Mouse (Mus musculus) adrenal gland, adult 8-10 months (tissue): ENCODE results near the gene Fcrl6. TPM values are rescaled to one million over a fixed set of nuclear protein-coding genes. Genes with fewer than 3 reads are reported as not detected.

Experiments
- DNase-seq: peaks from one replicate; pipeline ENCODE4 v3.0.0; 2022
- total RNA-seq, 4 experiments: library from RNA; stranded (reverse); gene quantifications; 2 replicates each; pipeline ENCODE4 v1.2.4; 2022

The Fcrl6 gene
- not detected for total RNA-seq

GRCm38 (mm10) chr1:172602326-172602725 lies at the start of gene Fcrl6:
Fcrl6 (minus strand) TSS chr1:172602551.
- DNase-seq = no peak

GRCm38 (mm10) chr1:172651288-172651987 lies 49.1 kb upstream of the Fcrl6 start:
- no peak for DNase-seq

- DNase-seq = no peak
Measured at GRCm38 (mm10) chr1:172650519-172651287, 48.4 kb upstream of the Fcrl6 start.

GRCm38 (mm10) chr1:172649396-172649795 lies 47.0 kb upstream of the Fcrl6 start:
- DNase-seq = no peak

GRCm38 (mm10) chr1:172647236-172647635 lies 44.9 kb upstream of the Fcrl6 start:
- DNase-seq = no peak

DNA sequence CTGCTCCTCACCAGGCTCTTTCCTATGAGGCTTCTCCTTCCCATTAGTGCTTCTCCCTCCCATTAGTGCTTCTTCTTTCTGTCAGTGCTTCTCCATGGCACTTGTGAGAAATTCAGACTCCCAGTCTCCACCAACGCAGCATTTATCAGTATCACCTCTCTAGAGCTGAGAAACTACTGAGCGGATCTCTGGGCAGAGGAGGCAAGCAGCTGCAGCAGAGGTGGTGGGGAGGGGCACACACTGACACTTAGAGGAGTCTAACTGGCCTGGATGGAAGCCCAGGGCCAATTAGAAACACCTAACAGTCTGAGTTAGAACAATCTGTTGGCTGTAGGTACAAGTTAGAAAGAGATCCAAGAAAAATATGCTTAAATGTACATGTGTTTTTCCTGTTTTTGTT lies 36.4 kb upstream of the Fcrl6 start:
- no peak for DNase-seq

GRCm38 (mm10) chr1:172637801-172638200 lies 35.5 kb upstream of the Fcrl6 start:
- no peak for DNase-seq

DNA sequence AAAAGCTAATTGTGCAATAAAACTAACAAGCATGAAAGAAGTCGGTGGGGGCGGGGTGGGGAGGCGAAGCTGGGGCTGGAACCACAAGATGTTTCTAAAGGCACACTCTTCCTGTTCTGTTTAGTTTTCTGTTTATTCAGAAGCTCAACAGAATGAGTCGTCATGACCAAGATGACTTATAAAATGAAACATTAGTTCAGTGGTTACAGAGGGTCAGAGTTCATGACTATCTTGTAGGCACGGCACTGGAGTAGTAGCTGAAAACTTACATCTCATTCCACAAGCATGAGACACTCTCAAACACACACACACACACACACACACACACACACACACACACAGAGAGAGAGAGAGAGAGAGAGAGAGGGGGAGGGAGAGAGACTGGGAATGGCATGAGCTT lies 33.9 kb upstream of the Fcrl6 start:
- DNase-seq = no peak

DNA sequence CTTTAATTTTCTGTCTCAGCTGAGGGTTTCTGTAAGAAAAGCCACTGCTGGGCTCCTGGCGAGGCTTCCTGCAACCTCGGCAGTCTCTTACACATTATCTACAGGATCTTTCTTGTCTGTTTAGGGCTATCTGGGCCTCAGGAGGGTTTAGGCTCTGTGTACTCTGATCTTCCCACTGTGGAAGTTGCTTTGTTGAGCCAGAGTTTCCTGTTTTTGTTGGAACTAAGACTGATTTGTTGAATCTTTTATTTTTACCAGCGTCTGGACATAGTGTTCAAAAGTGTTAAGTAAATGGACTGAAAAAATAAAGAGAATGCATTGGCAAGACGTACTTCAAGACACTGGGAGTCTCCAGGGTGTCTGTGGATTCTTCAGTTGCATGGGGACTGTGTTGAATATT lies 32.9 kb upstream of the Fcrl6 start:
- DNase-seq = no peak

- no peak for DNase-seq
Measured at GRCm38 (mm10) chr1:172634136-172634535, 31.8 kb upstream of the Fcrl6 start.

GRCm38 (mm10) chr1:172632451-172633326 lies 30.3 kb upstream of the Fcrl6 start, which contains the start of gene Dusp23:
Dusp23 (minus strand) TSS chr1:172632962.
- peak; percentile 97 for DNase-seq

DNA sequence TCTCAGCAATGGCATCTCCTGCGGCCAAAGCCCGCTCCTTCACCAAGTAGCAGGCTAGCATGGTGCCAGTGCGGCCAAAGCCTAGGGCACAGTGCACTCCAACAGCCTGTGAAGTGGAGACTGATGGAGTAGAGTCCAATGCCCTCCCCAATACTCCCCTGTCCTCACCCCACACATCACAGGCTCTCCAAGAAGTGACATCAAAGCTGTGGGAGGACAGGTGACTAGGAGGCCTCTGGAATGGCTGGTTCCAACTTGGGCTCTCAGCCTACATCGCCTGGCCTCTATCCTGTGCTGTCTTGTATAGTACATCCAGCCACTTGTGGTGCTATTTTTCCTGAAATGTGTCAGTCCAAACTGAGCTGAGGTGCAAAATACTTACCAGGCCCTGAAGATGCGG lies 29.4 kb upstream of the Fcrl6 start:
- no peak for DNase-seq

DNA sequence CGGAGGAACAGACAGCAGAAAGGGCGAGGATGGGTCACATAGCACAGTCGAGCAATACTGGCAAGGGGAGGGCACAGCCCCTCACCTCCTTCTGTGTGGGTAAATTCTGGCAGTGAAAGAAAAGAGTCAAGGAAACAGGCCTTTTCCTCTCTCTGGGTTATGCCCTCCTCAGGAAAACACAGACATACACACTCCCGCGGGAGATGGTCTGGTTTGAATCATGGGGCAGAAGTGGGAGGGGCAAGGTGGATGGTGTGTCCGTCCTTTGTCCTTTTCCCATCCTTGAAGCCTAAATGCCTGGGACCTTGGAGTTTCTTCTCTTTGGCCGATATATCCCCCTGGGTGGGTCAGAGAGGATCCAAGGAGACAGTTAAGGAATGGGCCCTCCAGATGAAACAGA lies 27.5 kb upstream of the Fcrl6 start:
- DNase-seq = no peak

DNA sequence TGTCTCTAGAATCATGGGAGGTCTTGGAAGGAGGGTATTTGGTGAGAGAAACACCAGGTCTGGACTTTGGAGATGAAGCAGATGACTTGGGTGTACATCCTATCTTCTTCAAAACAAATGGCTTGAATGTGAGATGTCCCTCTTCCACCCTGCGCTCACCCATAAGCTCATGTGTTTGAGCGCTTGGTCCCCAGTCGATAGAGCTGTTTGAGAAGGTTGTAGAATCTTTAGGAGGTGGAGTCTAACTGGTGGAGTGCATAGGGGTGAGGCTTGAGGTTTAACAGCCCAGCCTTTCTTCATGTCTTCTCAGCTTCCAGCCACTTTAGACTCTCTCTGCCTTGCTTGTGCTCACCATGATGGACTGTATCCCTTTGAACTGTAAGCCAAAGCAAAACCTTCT lies 24.0 kb upstream of the Fcrl6 start:
- DNase-seq = no peak

DNA sequence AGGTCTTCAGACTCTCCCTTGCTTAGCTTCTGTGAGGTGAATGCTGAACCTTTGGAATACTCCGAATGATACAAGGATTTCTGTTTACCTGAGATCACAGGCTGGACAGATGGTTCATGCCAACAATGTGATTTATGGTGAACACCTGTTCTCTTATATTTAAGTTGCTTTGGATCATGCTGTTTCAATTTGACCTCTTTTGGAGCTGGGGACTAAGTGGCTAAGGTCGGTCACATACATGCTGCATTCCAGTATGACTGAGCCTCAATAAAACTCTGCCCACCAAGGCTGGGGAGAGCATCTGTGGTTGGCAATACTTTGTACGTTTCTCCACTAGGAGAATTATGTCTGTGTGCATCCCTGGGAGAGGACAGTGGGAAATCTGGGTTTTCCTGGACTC lies 21.7 kb upstream of the Fcrl6 start:
- DNase-seq = no peak

- DNase-seq = no peak
Measured at GRCm38 (mm10) chr1:172623599-172623998, 21.2 kb upstream of the Fcrl6 start.

- DNase-seq = peak; percentile 32
Measured at GRCm38 (mm10) chr1:172619235-172619634, 16.9 kb upstream of the Fcrl6 start.

DNA sequence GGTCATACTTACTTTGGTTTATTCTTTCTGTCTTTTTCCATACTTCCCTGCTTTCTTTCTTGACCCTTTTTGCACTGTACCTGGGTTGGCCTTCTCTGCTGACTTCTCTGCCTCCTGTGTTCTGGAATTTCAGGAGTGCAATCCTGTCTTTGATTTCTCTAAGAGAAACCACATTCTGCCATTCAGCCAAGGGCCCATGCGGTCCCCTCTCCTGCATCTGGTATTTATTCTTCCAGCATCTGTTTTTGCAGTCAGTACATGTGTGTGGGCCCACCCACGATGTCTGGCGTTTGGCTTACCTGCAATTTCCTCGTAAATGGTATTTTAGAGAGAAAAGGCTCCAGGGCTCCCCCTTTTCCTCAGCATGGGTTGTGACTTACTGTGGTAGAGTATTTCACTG lies 15.8 kb upstream of the Fcrl6 start:
- no peak for DNase-seq

DNA sequence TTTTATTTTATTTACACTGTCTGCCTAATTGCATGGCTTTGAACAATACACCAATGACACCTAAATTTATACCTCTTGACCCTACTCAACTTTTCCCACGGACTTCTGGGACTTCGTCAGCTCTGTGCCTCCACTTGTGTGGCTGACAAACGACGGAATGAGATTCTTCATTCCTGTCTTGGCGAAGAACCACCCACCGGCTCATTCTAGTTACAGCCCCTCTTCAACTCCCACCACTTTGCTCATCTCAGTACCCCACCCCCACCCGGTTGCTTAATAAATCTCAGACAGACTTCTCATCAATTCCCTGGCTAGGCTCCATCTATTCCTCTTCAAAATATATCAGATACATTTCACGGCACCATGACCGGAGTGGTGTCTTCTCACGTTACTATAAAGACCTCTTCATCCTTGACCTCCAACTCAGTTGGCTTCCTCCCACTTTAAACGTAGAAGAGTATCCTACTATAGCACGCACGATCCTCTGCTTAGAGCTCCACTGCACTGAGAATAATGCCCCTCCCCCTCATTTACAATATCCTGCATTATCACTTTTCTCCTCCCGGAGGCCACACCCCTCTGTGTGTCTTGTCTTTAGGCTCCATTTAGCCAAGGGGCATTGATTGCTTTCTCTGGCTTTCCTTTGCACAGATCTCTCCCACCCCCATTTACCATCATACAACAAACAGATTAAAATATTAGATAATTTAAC lies 15.2 kb upstream of the Fcrl6 start:
- no peak for DNase-seq

DNA sequence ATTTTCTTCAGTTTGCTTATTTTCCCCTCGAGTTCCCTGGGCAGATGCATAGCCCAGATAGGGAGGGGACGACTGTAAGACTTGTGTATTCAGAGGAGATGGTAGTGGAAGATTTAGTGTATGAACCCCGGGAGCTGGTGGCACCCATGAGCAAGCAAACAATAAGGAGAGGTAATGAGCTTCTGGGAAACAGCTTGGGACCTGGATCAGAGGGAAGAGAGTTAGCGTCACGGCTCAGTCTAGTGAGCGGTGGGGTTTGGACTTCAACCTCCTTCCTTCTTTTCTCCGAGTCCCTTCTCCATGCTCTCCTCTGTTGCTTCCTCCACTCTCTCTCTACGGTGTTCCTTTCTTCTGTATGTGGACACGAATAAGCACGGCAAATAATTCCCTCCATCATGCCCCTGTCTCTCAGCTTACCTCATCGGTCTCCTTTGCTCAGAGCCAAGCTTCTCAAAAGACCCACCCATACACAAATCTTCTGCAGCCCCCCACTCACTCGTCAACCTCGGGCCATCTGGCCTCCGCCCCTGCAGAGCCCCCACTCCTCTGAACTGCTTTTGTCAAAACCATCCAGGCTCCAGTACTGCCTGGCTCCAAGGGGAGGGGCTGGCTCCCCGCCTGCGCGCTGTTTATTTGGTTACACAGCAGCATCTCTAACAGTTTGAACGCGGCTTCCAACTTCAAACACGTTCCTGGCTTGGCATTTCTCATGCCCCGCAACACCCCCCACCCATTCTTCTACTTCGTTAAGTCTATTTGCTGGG lies 14.4 kb upstream of the Fcrl6 start:
- DNase-seq = no peak

DNA sequence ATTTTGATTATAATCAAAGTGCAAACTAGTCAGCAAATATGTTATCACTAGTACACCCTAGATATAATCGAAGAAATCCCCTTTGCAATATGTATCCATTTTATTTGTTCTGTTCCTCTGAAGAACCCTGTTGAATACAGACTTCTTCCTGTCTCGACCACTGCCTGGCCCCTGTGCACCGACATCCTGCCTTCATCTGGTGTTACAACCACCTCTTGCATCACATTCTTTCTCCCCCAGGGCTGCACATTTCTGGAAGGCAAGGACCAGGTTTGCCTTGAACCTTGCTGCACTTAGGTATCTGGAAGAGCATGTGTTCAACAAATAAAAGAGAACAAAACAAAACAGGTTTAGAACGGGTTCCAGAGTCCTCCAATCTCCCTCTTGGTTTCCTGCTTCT lies 13.1 kb upstream of the Fcrl6 start:
- no peak for DNase-seq

- no peak for DNase-seq
Measured at GRCm38 (mm10) chr1:172614654-172615053, 12.3 kb upstream of the Fcrl6 start.
